ENCODE assay signal across 14 mouse cellular contexts in genomic region chr13:49544279-49544678, GRCm38 (mm10). TPM values are rescaled to one million over a fixed set of nuclear protein-coding genes. Genes with fewer than 3 reads are reported as not detected.
DNase-seq lines count a peak whose midpoint lies in the region; ATAC-seq and TF ChIP-seq lines count a peak whose summit lies in the region.
"Had no signal": no experiment of that assay in that cellular context is flagged by ENCODE, and none has a peak within 500 bp of the region (broad histone marks: within the 10 kb centered on the region; RNA-seq: fewer than 3 reads in every experiment).

Gene Aspn, plus strand, starts transcription at chr13:49544443.

- no peaks in the 10 kb centered on the region for H3K9me3 ChIP-seq in heart, embryonic 11.5 days (replicated peaks; ENCODE audit: control insufficient read depth, low read length)
- H3K9me3 ChIP-seq in embryonic facial prominence, embryonic 14.5 days (ENCODE audit: control insufficient read depth, low read length): no peaks in the 10 kb centered on the region
- H3K9me3 ChIP-seq in heart, embryonic 14.5 days (ENCODE audit: control insufficient read depth, low read length): no peaks in the 10 kb centered on the region
- H3K9me3 ChIP-seq in limb, embryonic 14.5 days (ENCODE audit: control insufficient read depth, low read length): no peaks in the 10 kb centered on the region
- H3K9me3 ChIP-seq: forebrain, embryonic 15.5 days had no signal

- H3K27ac ChIP-seq in heart, embryonic 11.5 days (ENCODE audit: low read depth, low read length): no peak within 1 kb of the TSS
- peak within 1 kb of the TSS; percentile 86 for H3K27ac ChIP-seq in embryonic facial prominence, embryonic 14.5 days (replicated peaks; ENCODE audit: low read depth, low read length)
- peak within 1 kb of the TSS in 1 of 2 experiments; percentile 67; a peak in 2 of 4 replicates for H3K27ac ChIP-seq in heart, embryonic 14.5 days (replicated peaks in 1 of 2; ENCODE audit: control insufficient read depth in 1 of 2, insufficient read depth in 1 of 2, low read depth in 2 of 2, low read length in 2 of 2)
- peak within 1 kb of the TSS; percentile 70; the same call in 1 of the 2 replicates for H3K27ac ChIP-seq in limb, embryonic 14.5 days (replicated peaks; ENCODE audit: low read depth, low read length)
- H3K27ac ChIP-seq: forebrain, embryonic 15.5 days; hindbrain, embryonic 14.5 days had no signal

- H3K4me1 ChIP-seq in heart, embryonic 11.5 days (ENCODE audit: control insufficient read depth, insufficient read depth, low read length): no peaks in the 10 kb centered on the region
- H3K4me1 ChIP-seq in embryonic facial prominence, embryonic 14.5 days (ENCODE audit: control insufficient read depth, insufficient read depth, low read length): peaks cover 14% of the 10 kb centered on the region
- H3K4me1 ChIP-seq in heart, embryonic 14.5 days (ENCODE audit: control insufficient read depth in 2 of 2, insufficient read depth in 2 of 2, low read length in 2 of 2): peaks cover 2 to 5% of the 10 kb centered on the region in 2 experiments; a peak in 3 of 4 replicates
- peaks cover 24% of the 10 kb centered on the region for H3K4me1 ChIP-seq in limb, embryonic 14.5 days (ENCODE audit: control insufficient read depth, insufficient read depth, low read length)
- H3K4me1 ChIP-seq: forebrain, embryonic 15.5 days had no signal

- no peak within 1 kb of the TSS for H3K4me2 ChIP-seq in heart, embryonic 11.5 days
- peak within 1 kb of the TSS; percentile 43 for H3K4me2 ChIP-seq in embryonic facial prominence, embryonic 14.5 days (ENCODE audit: low read depth, low read length)
- peak within 1 kb of the TSS; percentile 40 for H3K4me2 ChIP-seq in heart, embryonic 14.5 days (ENCODE audit: low read length)
- 0 out of 2 replicates have a peak within 1 kb of the TSS, but pooled peaks have one; percentile 13 for H3K4me2 ChIP-seq in limb, embryonic 14.5 days (replicated peaks; ENCODE audit: low read depth, low read length, severe bottlenecking)
- H3K4me2 ChIP-seq: forebrain, embryonic 15.5 days; hindbrain, embryonic 14.5 days had no signal

- DNase-seq in heart, adult 8-10 months (ENCODE audit: low spot score): peak; percentile 60
- peak; percentile 91 for DNase-seq in embryonic facial prominence, embryonic 14.5 days (ENCODE audit: low spot score)
- peak; percentile 90 for DNase-seq in limb, embryonic 14.5 days (ENCODE audit: low spot score)
- DNase-seq in left cerebral cortex, adult 9 months (ENCODE audit: low spot score in 2 of 2): no peak
- DNase-seq in cerebellum, postnatal 36 days: no peak
- no peak for DNase-seq in embryo, embryonic 10 days (ENCODE audit: low spot score)
- DNase-seq: embryo, embryonic 11 days; thymus, adult 2 months had no signal

- H3K4me3 ChIP-seq in heart, embryonic 11.5 days (ENCODE audit: low read depth, low read length): no peak within 1 kb of the TSS
- H3K4me3 ChIP-seq in embryonic facial prominence, embryonic 14.5 days (ENCODE audit: low read depth, low read length): peak within 1 kb of the TSS; percentile 23
- no peak within 1 kb of the TSS for H3K4me3 ChIP-seq in heart, embryonic 14.5 days (ENCODE audit: control insufficient read depth in 1 of 2, insufficient read depth in 1 of 2, low read depth in 1 of 2, low read length in 2 of 2)
- 0 out of 2 replicates have a peak within 1 kb of the TSS, but pooled peaks have one; percentile 5 for H3K4me3 ChIP-seq in limb, embryonic 14.5 days (replicated peaks; ENCODE audit: low read length)
- H3K4me3 ChIP-seq: forebrain, embryonic 15.5 days had no signal

- WGBS in heart, embryonic 11.5 days (ENCODE audit: insufficient replicate concordance): 74% methylated on average over 3 of the region's 3 CpGs
- 32% methylated on average over 3 of the region's 3 CpGs for WGBS in embryonic facial prominence, embryonic 14.5 days
- WGBS in heart, embryonic 14.5 days: 59% methylated on average over 3 of the region's 3 CpGs
- 26% methylated on average over 3 of the region's 3 CpGs for WGBS in limb, embryonic 14.5 days

- no peaks in the 10 kb centered on the region for H3K36me3 ChIP-seq in heart, embryonic 11.5 days (ENCODE audit: control insufficient read depth, insufficient read depth, low read length)
- H3K36me3 ChIP-seq in embryonic facial prominence, embryonic 14.5 days (ENCODE audit: control insufficient read depth, insufficient read depth, low read length): no peaks in the 10 kb centered on the region
- H3K36me3 ChIP-seq in heart, embryonic 14.5 days (ENCODE audit: control insufficient read depth, insufficient read depth, low read length): no peaks in the 10 kb centered on the region
- no peaks in the 10 kb centered on the region for H3K36me3 ChIP-seq in limb, embryonic 14.5 days (ENCODE audit: control insufficient read depth, insufficient read depth, low read length)
- H3K36me3 ChIP-seq: forebrain, embryonic 15.5 days had no signal

- no peak for ATAC-seq in heart, embryonic 11.5 days (replicated peaks; ENCODE audit: insufficient number of reproducible peaks, low FRiP score, low TSS enrichment)
- 0 out of 2 replicates have a peak, but pooled peaks have one; percentile 50 for ATAC-seq in embryonic facial prominence, embryonic 14.5 days (ENCODE audit: low read depth)
- no peak for ATAC-seq in heart, embryonic 14.5 days (ENCODE audit: insufficient number of reproducible peaks, insufficient read depth, low FRiP score, low read depth)
- ATAC-seq in limb, embryonic 14.5 days (ENCODE audit: low FRiP score, low read depth): 0 out of 2 replicates have a peak, but pooled peaks have one; percentile 62
- ATAC-seq: forebrain, embryonic 15.5 days had no signal

- H3K9ac ChIP-seq in heart, embryonic 11.5 days (ENCODE audit: low read depth, low read length): no peak within 1 kb of the TSS
- peak within 1 kb of the TSS; percentile 63 for H3K9ac ChIP-seq in embryonic facial prominence, embryonic 14.5 days (ENCODE audit: low read depth, low read length)
- no peak within 1 kb of the TSS for H3K9ac ChIP-seq in heart, embryonic 14.5 days (ENCODE audit: low read length)
- H3K9ac ChIP-seq in limb, embryonic 14.5 days (ENCODE audit: low read depth, low read length, severe bottlenecking): no peak within 1 kb of the TSS
- H3K9ac ChIP-seq: forebrain, embryonic 15.5 days; hindbrain, embryonic 14.5 days had no signal

- H3K27me3 ChIP-seq in heart, embryonic 11.5 days (ENCODE audit: control insufficient read depth, insufficient read depth, low read length): no peaks in the 10 kb centered on the region
- H3K27me3 ChIP-seq in embryonic facial prominence, embryonic 14.5 days (replicated peaks; ENCODE audit: control insufficient read depth, insufficient read depth, low read length): no peaks in the 10 kb centered on the region
- no peaks in the 10 kb centered on the region for H3K27me3 ChIP-seq in heart, embryonic 14.5 days (ENCODE audit: control insufficient read depth, insufficient read depth, low read length)
- H3K27me3 ChIP-seq in limb, embryonic 14.5 days (ENCODE audit: control insufficient read depth, insufficient read depth, low read length): no peaks in the 10 kb centered on the region
- H3K27me3 ChIP-seq: forebrain, embryonic 15.5 days had no signal

- TF ChIP-seq POLR2A in limb, embryonic 14.5 days (IDR thresholded peaks at IDR 0.05; ENCODE audit: borderline replicate concordance, extremely low read depth, insufficient read depth, insufficient read length): no peak

RNA-seq across cellular contexts. Expression of gene Aspn, which starts in this region (rescaled TPM):
- total RNA-seq in heart, adult 8-10 months (2022): 10 to 100 TPM in 3 of 4 experiments, 1 to 10 TPM in 1; 8.3 to 17.7 (median 15.3) TPM
- 0.60 and 0.79 TPM in 2 replicates for polyA plus RNA-seq in heart, embryonic 11.5 days (2014; fragmentation: Nextera tagmentation; extraction: Ambion mirVana)
- polyA plus RNA-seq in embryonic facial prominence, embryonic 14.5 days (2014; fragmentation: Nextera tagmentation; extraction: Ambion mirVana): 200 and 243 TPM in 2 replicates
- polyA plus RNA-seq in heart, embryonic 14.5 days (2014; fragmentation: Nextera tagmentation; extraction: Ambion mirVana): 17.9 and 19.9 TPM in 2 replicates
- 57.9 and 76.8 TPM in 2 replicates for polyA plus RNA-seq in limb, embryonic 14.5 days (2012; rRNA removed)
- 106 and 120 TPM in 2 replicates for polyA plus RNA-seq in limb, embryonic 14.5 days (2014; fragmentation: Nextera tagmentation; extraction: Ambion mirVana)
- total RNA-seq: megakaryocyte progenitor cell, adult 5-6 weeks had no signal
- polyA plus RNA-seq: neural tube, embryonic 11.5 days had no signal

Comparison
In these comparisons a context has a peak if more than half of its experiments do, and no peak if none do; other contexts are left out.
1. RNA of gene Aspn (polyA plus RNA-seq): 200 to 243 TPM in embryonic facial prominence, embryonic 14.5 days, 57.9 to 120 TPM in limb, embryonic 14.5 days and 17.9 to 19.9 TPM in heart, embryonic 14.5 days; 0.60 to 0.79 TPM in heart, embryonic 11.5 days; every median in the first group is over 10 times any median in the second.
2. DNase-seq: peak in heart, adult 8-10 months (single experiment), embryonic facial prominence, embryonic 14.5 days (single experiment) and limb, embryonic 14.5 days (single experiment); none in left cerebral cortex, adult 9 months (0 of 2), cerebellum, postnatal 36 days (0 of 2) and embryo, embryonic 10 days (single experiment).
3. ATAC-seq: peak in embryonic facial prominence, embryonic 14.5 days (single experiment) and limb, embryonic 14.5 days (single experiment); none in heart, embryonic 11.5 days (single experiment) and heart, embryonic 14.5 days (single experiment).
4. H3K4me3 ChIP-seq: peak in embryonic facial prominence, embryonic 14.5 days (single experiment) and limb, embryonic 14.5 days (single experiment); none in heart, embryonic 11.5 days (single experiment) and heart, embryonic 14.5 days (0 of 2).